Mouse (Mus musculus) hindbrain, postnatal 0 days (tissue): ENCODE measurements at regions not wholly inside any gene's neighbourhood (a gene's known extent, or its start where the extent isn't known, plus 50 kb on each side); places are given as distances from the start of the nearest gene placed in this dataset.

ENCODE experiments used
- ATAC-seq: fragments of 200-750 bp; cut with Nextera tagmentation; 2 replicates; pipeline ENCODE4 v1.8.0; 2017; ENCODE audit warnings: mild to moderate bottlenecking, moderate TSS enrichment, moderate library complexity
- DNase-seq: peaks from one replicate; pipeline ENCODE4 v3.0.0-alpha.2; 2015; ENCODE audit warnings: low spot score
- H3K27ac ChIP-seq: fragments of 300-500 bp; sonication (generic); 2 replicates; pipeline ENCODE4 v1.5.1; 2014; ENCODE audit warnings: mild to moderate bottlenecking
- H3K27me3 ChIP-seq: fragments of 300-500 bp; sonication (generic); 2 replicates; pipeline ENCODE4 v1.6.1; 2014; ENCODE audit warnings: low read length, mixed read lengths; ENCODE audit not compliant: insufficient read depth
- H3K36me3 ChIP-seq: fragments of 300-500 bp; sonication (generic); 2 replicates; pipeline ENCODE4 v1.6.1; 2014; ENCODE audit warnings: low read length, mixed read lengths; ENCODE audit not compliant: insufficient read depth
- H3K4me1 ChIP-seq: fragments of 300-500 bp; sonication (generic); 2 replicates; pipeline ENCODE4 v1.6.1; 2014; ENCODE audit warnings: antibody characterized with exemption, low read length, mixed read lengths; ENCODE audit not compliant: insufficient read depth
- H3K4me2 ChIP-seq: fragments of 300-500 bp; sonication (generic); 2 replicates; pipeline ENCODE4 v1.6.1; 2014; ENCODE audit warnings: low read depth, mild to moderate bottlenecking, low read length, moderate library complexity, mixed read lengths
- H3K4me3 ChIP-seq: fragments of 300-500 bp; sonication (generic); 2 replicates; pipeline ENCODE4 v1.5.1; 2014; ENCODE audit warnings: low read length
- H3K9ac ChIP-seq: fragments of 300-500 bp; sonication (generic); replicated peaks from 2 replicates; pipeline ENCODE4 v1.6.1; 2014; ENCODE audit warnings: mild to moderate bottlenecking, low read length, moderate library complexity, mixed read lengths
- H3K9me3 ChIP-seq: fragments of 300-500 bp; sonication (generic); 2 replicates; pipeline ENCODE4 v1.6.1; 2016; ENCODE audit warnings: low read length, mixed read lengths
- CTCF ChIP-seq: IDR thresholded peaks from 2 replicates; pipeline ENCODE4 v1.5.1; 2016; ENCODE audit warnings: antibody characterized with exemption, control low read depth, low read depth
- WGBS: fragments of 180-500 bp; shearing (Covaris S2); extraction: QIAGEN DNeasy Blood & Tissue Kit; methylation state at CpG from one replicate; pipeline ENCODE4 v1.1.7; 2014; 5-methylcytosine and 5-hydroxymethylcytosine counted together

GRCm38 (mm10) chr7:73199967-73200366 is 175.3 kb upstream of the Rgma start:
- Histone ChIP-seq H3K4me3 (no peak overlapping the region), H3K27ac (peak overlapping the region; percentile 32; the same call in 1 of the 2 replicates), H3K4me1 (peaks cover 9% of the 10 kb centered on the region; the same call in 1 of the 2 replicates), H3K36me3 (no peaks in the 10 kb centered on the region), H3K9ac (no peak overlapping the region), H3K9me3 (no peaks in the 10 kb centered on the region), H3K27me3 (no peaks in the 10 kb centered on the region), H3K4me2 (no peak overlapping the region)
- DNase-seq (no peak), ATAC-seq (no peak)
- TF ChIP-seq CTCF: no peak
- WGBS: 67% methylated on average over 6 of the region's 6 CpGs

GRCm38 (mm10) chr7:73201330-73201729 is 174.0 kb upstream of the Rgma start:
- Histone ChIP-seq H3K36me3 (no peaks in the 10 kb centered on the region), H3K27ac (peak overlapping the region; percentile 54; the same call in 1 of the 2 replicates), H3K9me3 (no peaks in the 10 kb centered on the region), H3K9ac (no peak overlapping the region), H3K4me2 (no peak overlapping the region), H3K4me1 (peaks cover 9% of the 10 kb centered on the region; the same call in 1 of the 2 replicates), H3K4me3 (no peak overlapping the region), H3K27me3 (no peaks in the 10 kb centered on the region)
- ATAC-seq: no peak
- no peak for DNase-seq
- no peak for TF ChIP-seq CTCF
- 29% methylated on average over 6 of the region's 6 CpGs for WGBS

- Histone ChIP-seq H3K4me1 (peaks cover 14% of the 10 kb centered on the region), H3K4me3 (no peak overlapping the region), H3K4me2 (no peak overlapping the region), H3K27ac (peak overlapping the region; percentile 84), H3K9me3 (no peaks in the 10 kb centered on the region), H3K9ac (no peak overlapping the region), H3K27me3 (no peaks in the 10 kb centered on the region), H3K36me3 (no peaks in the 10 kb centered on the region)
- WGBS: 38% methylated on average over 7 of the region's 7 CpGs
- TF ChIP-seq CTCF: no peak
- ATAC-seq: no peak
- no peak for DNase-seq
These were observed 168.1 kb upstream of the Rgma start for GRCm38 (mm10) chr7:73206922-73207811.

GRCm38 (mm10) chr7:73208479-73208816 is 166.9 kb upstream of the Rgma start:
- DNase-seq (no peak), ATAC-seq (peak; percentile 57; the same call in 1 of the 2 replicates)
- Histone ChIP-seq H3K9me3 (no peaks in the 10 kb centered on the region), H3K4me3 (no peak overlapping the region), H3K4me1 (peaks cover 14% of the 10 kb centered on the region), H3K27ac (peak overlapping the region; percentile 84), H3K9ac (no peak overlapping the region), H3K27me3 (no peaks in the 10 kb centered on the region), H3K36me3 (no peaks in the 10 kb centered on the region), H3K4me2 (no peak overlapping the region)
- 33% methylated on average over 4 of the region's 4 CpGs for WGBS
- no peak for TF ChIP-seq CTCF

GRCm38 (mm10) chr7:73208817-73209602 is 166.3 kb upstream of the Rgma start:
- Histone ChIP-seq H3K36me3 (no peaks in the 10 kb centered on the region), H3K27ac (peak overlapping the region; percentile 84), H3K4me2 (no peak overlapping the region), H3K27me3 (no peaks in the 10 kb centered on the region), H3K9ac (no peak overlapping the region), H3K9me3 (no peaks in the 10 kb centered on the region), H3K4me3 (no peak overlapping the region), H3K4me1 (peaks cover 14% of the 10 kb centered on the region)
- DNase-seq: peak; percentile 83
- 14% methylated on average over 18 of the region's 18 CpGs for WGBS
- peak; percentile 96 for ATAC-seq
- TF ChIP-seq CTCF: no peak

- H3K27me3 ChIP-seq: no peaks in the 10 kb centered on the region
- peak; percentile 59 for DNase-seq
- no peaks in the 10 kb centered on the region for H3K9me3 ChIP-seq
- H3K36me3 ChIP-seq: no peaks in the 10 kb centered on the region
- peaks cover 14% of the 10 kb centered on the region for H3K4me1 ChIP-seq
- no peak overlapping the region for H3K9ac ChIP-seq
- H3K4me3 ChIP-seq: no peak overlapping the region
- peak overlapping the region; percentile 84 for H3K27ac ChIP-seq
- TF ChIP-seq CTCF: no peak
- H3K4me2 ChIP-seq: no peak overlapping the region
- no peak for ATAC-seq
- 30% methylated on average over 7 of the region's 7 CpGs for WGBS
These were observed 165.2 kb upstream of the Rgma start for GRCm38 (mm10) chr7:73210078-73210477.
